Mouse (Mus musculus) MEL (cell line): ENCODE measurements around the gene Samd8.
A peak's percentile ranks its signal among the peaks of the same experiment; 100 is the strongest.

Experiments
- CHD1 ChIP-seq: IDR thresholded peaks from 2 replicates; pipeline ENCODE4 v1.6.1; 2012; ENCODE audit warnings: low read depth, mild to moderate bottlenecking, inconsistent platforms, low read length, improper control_type of control experiment
- CTCF ChIP-seq, 3 experiments: IDR thresholded peaks in 2 of 3; conservative IDR thresholded peaks in 1 of 3; 2 replicates each; pipeline ENCODE4 v1.5.1; 2011 to 2012; ENCODE audit warnings: low read length in 3 of 3, low read depth in 2 of 3, mild to moderate bottlenecking in 2 of 3, improper control_type of control experiment in 1 of 3, inconsistent platforms in 1 of 3, mixed read lengths in 1 of 3, moderate library complexity in 1 of 3; ENCODE audit not compliant: control insufficient read depth in 1 of 3, insufficient read depth in 1 of 3, poor library complexity in 1 of 3, severe bottlenecking in 1 of 3
- EP300 ChIP-seq, 2 experiments: IDR thresholded peaks; 2 replicates each; pipeline ENCODE4 v1.6.1; 2011; ENCODE audit warnings: improper control_type of control experiment in 2 of 2, low read length in 2 of 2, low read depth in 1 of 2, mild to moderate bottlenecking in 1 of 2
- HCFC1 ChIP-seq: IDR thresholded peaks from 2 replicates; pipeline ENCODE4 v1.6.1; 2012; ENCODE audit warnings: low read depth, mild to moderate bottlenecking, inconsistent platforms, low read length, improper control_type of control experiment, moderate library complexity
- NELFE ChIP-seq: IDR thresholded peaks from 2 replicates; pipeline ENCODE4 v1.6.1; 2011; ENCODE audit warnings: low read depth, low read length, improper control_type of control experiment
- POLR2A ChIP-seq, 2 experiments: IDR thresholded peaks; 2 replicates each; pipeline ENCODE4 v1.6.1; 2011 to 2012; ENCODE audit warnings: low read length in 2 of 2, mild to moderate bottlenecking in 2 of 2, control low read depth in 1 of 2, improper control_type of control experiment in 1 of 2, low read depth in 1 of 2, moderate library complexity in 1 of 2; ENCODE audit not compliant: control insufficient read depth in 1 of 2, insufficient read depth in 1 of 2, poor library complexity in 1 of 2
- ZC3H11A ChIP-seq: IDR thresholded peaks from 2 replicates; pipeline ENCODE4 v1.6.1; 2012; ENCODE audit warnings: low read depth, mild to moderate bottlenecking, inconsistent platforms, low read length, improper control_type of control experiment

GRCm38 (mm10) chr14:21765754-21766397 is 15.5 kb downstream of the Samd8 start:
- TF ChIP-seq EP300 (IDR thresholded peaks at IDR 0.05; ENCODE audit: low read depth in 1 of 2, low read length in 2 of 2) (peak; percentile 21 to 36; a peak in 2 of 4 replicates), POLR2A (IDR thresholded peaks at IDR 0.05; ENCODE audit: control insufficient read depth in 1 of 2, insufficient read depth in 1 of 2, low read depth in 1 of 2, low read length in 2 of 2, poor library complexity in 1 of 2) (no peak), NELFE (no peak), ZC3H11A (no peak), HCFC1 (no peak), CTCF (IDR thresholded peaks at IDR 0.05 in 2 of 3, conservative IDR thresholded peaks at IDR 0.05 in 1 of 3; ENCODE audit: control insufficient read depth in 1 of 3, insufficient read depth in 1 of 3, low read depth in 2 of 3, low read length in 3 of 3, poor library complexity in 1 of 3, severe bottlenecking in 1 of 3) (no peak), CHD1 (no peak)
